Mouse (Mus musculus): Measurements from ENCODE around the gene Shq1. TPM values are rescaled to one million over a fixed set of nuclear protein-coding genes. Genes with fewer than 3 reads are reported as not detected.

The Shq1 gene
- polyA plus RNA-seq, 1 experiment from 2014 or later, result 10.6 TPM

- no peak overlapping the region for H3K27ac ChIP-seq (ENCODE audit: low read depth, low read length)
- peaks cover 15% of the 10 kb centered on the region for H3K4me1 ChIP-seq (ENCODE audit: control insufficient read depth, insufficient read depth, low read length)
- peak overlapping the region; percentile 53 for H3K4me3 ChIP-seq (ENCODE audit: low read depth, low read length)
- peaks cover 68% of the 10 kb centered on the region for H3K27me3 ChIP-seq (ENCODE audit: control insufficient read depth, insufficient read depth, low read length)
- peak overlapping the region; percentile 98 for H3K4me2 ChIP-seq
- no peaks in the 10 kb centered on the region for H3K36me3 ChIP-seq (ENCODE audit: control insufficient read depth, insufficient read depth, low read length)
- peak overlapping the region; percentile 66 for H3K9ac ChIP-seq (ENCODE audit: low read depth, low read length)
- WGBS (ENCODE audit: insufficient replicate concordance), result 1% methylated on average over 51 of the region's 51 CpGs
- peak; percentile 55 for ATAC-seq (replicated peaks; ENCODE audit: insufficient number of reproducible peaks, low FRiP score, low TSS enrichment)
- H3K9me3 ChIP-seq (replicated peaks; ENCODE audit: control insufficient read depth, low read length), result no peaks in the 10 kb centered on the region
Measured at GRCm38 (mm10) chr6:100562719-100563551, 108.0 kb downstream of the Shq1 start.

- H3K27me3 ChIP-seq (ENCODE audit: control insufficient read depth, insufficient read depth, low read length), result peaks cover 48% of the 10 kb centered on the region
- H3K9ac ChIP-seq (ENCODE audit: low read depth, low read length), result no peak overlapping the region
- no peaks in the 10 kb centered on the region for H3K9me3 ChIP-seq (replicated peaks; ENCODE audit: control insufficient read depth, low read length)
- H3K27ac ChIP-seq (ENCODE audit: low read depth, low read length), result no peak overlapping the region
- WGBS (ENCODE audit: insufficient replicate concordance), result 59% methylated on average over 8 of the region's 8 CpGs
- no peak for ATAC-seq (replicated peaks; ENCODE audit: insufficient number of reproducible peaks, low FRiP score, low TSS enrichment)
- peaks cover 3% of the 10 kb centered on the region for H3K4me1 ChIP-seq (ENCODE audit: control insufficient read depth, insufficient read depth, low read length)
- no peaks in the 10 kb centered on the region for H3K36me3 ChIP-seq (ENCODE audit: control insufficient read depth, insufficient read depth, low read length)
- H3K4me2 ChIP-seq, result no peak overlapping the region
- H3K4me3 ChIP-seq (ENCODE audit: low read depth, low read length), result no peak overlapping the region
Measured at GRCm38 (mm10) chr6:100558057-100558456, 112.9 kb downstream of the Shq1 start.

- Histone ChIP-seq H3K36me3 (ENCODE audit: control insufficient read depth, insufficient read depth, low read length) (no peaks in the 10 kb centered on the region), H3K27ac (ENCODE audit: low read depth, low read length) (no peak overlapping the region), H3K4me3 (ENCODE audit: low read depth, low read length) (no peak overlapping the region), H3K9me3 (replicated peaks; ENCODE audit: control insufficient read depth, low read length) (no peaks in the 10 kb centered on the region), H3K4me1 (ENCODE audit: control insufficient read depth, insufficient read depth, low read length) (0 out of 2 replicates have a peak, but pooled peaks cover 3% of the 10 kb centered on the region), H3K9ac (ENCODE audit: low read depth, low read length) (no peak overlapping the region), H3K27me3 (ENCODE audit: control insufficient read depth, insufficient read depth, low read length) (peaks cover 7% of the 10 kb centered on the region; the same call in 1 of the 2 replicates), H3K4me2 (no peak overlapping the region)
- WGBS (ENCODE audit: insufficient replicate concordance), result 77% methylated on average over 15 of the region's 15 CpGs
- ATAC-seq (replicated peaks; ENCODE audit: insufficient number of reproducible peaks, low FRiP score, low TSS enrichment), result no peak
Measured at GRCm38 (mm10) chr6:100542154-100542997, 128.6 kb downstream of the Shq1 start.

DNA sequence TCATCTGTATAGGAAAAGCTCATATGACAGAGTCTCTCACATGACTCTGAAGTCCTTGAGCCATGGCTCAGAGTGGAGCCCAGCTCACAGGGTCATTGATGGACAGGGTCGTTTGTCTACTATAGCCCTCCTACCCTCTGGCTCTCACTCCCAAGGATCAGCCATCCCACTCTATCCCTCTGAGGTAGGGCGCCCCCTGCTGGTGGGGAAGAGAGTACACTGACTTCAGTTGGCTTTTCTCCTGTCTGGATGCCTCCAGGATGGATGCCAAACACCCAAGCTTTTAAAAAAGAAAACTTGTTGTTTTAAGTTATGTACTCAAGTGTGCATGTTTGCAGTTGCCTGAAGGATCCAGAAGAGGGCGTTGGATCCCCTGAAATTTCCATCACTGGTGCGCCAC lies 131.3 kb downstream of the Shq1 start:
- H3K27ac ChIP-seq (ENCODE audit: low read depth, low read length), result no peak overlapping the region
- H3K4me1 ChIP-seq (ENCODE audit: control insufficient read depth, insufficient read depth, low read length), result 0 out of 2 replicates have a peak, but pooled peaks cover 3% of the 10 kb centered on the region

GRCm38 (mm10) chr6:100538570-100538969 lies 132.4 kb downstream of the Shq1 start:
- WGBS (ENCODE audit: insufficient replicate concordance), result 21% methylated on average over 7 of the region's 7 CpGs
- Histone ChIP-seq H3K4me1 (ENCODE audit: control insufficient read depth, insufficient read depth, low read length) (peaks cover 3% of the 10 kb centered on the region; the same call in 1 of the 2 replicates), H3K27ac (ENCODE audit: low read depth, low read length) (no peak overlapping the region), H3K36me3 (ENCODE audit: control insufficient read depth, insufficient read depth, low read length) (no peaks in the 10 kb centered on the region), H3K4me2 (no peak overlapping the region), H3K27me3 (ENCODE audit: control insufficient read depth, insufficient read depth, low read length) (peaks cover 7% of the 10 kb centered on the region; the same call in 1 of the 2 replicates), H3K9me3 (replicated peaks; ENCODE audit: control insufficient read depth, low read length) (no peaks in the 10 kb centered on the region), H3K9ac (ENCODE audit: low read depth, low read length) (no peak overlapping the region), H3K4me3 (ENCODE audit: low read depth, low read length) (no peak overlapping the region)
- ATAC-seq (replicated peaks; ENCODE audit: insufficient number of reproducible peaks, low FRiP score, low TSS enrichment), result 0 out of 2 replicates have a peak, but pooled peaks have one; percentile 61

More for the DNA sequence above, 131.3 kb downstream of the Shq1 start:
- Histone ChIP-seq H3K4me2 (no peak overlapping the region), H3K9ac (ENCODE audit: low read depth, low read length) (no peak overlapping the region), H3K9me3 (replicated peaks; ENCODE audit: control insufficient read depth, low read length) (no peaks in the 10 kb centered on the region), H3K4me3 (ENCODE audit: low read depth, low read length) (no peak overlapping the region), H3K27me3 (ENCODE audit: control insufficient read depth, insufficient read depth, low read length) (peaks cover 7% of the 10 kb centered on the region; the same call in 1 of the 2 replicates), H3K36me3 (ENCODE audit: control insufficient read depth, insufficient read depth, low read length) (no peaks in the 10 kb centered on the region)
- ATAC-seq (replicated peaks; ENCODE audit: insufficient number of reproducible peaks, low FRiP score, low TSS enrichment), result no peak
- WGBS (ENCODE audit: insufficient replicate concordance), result 41% methylated on average over 4 of the region's 4 CpGs

DNA sequence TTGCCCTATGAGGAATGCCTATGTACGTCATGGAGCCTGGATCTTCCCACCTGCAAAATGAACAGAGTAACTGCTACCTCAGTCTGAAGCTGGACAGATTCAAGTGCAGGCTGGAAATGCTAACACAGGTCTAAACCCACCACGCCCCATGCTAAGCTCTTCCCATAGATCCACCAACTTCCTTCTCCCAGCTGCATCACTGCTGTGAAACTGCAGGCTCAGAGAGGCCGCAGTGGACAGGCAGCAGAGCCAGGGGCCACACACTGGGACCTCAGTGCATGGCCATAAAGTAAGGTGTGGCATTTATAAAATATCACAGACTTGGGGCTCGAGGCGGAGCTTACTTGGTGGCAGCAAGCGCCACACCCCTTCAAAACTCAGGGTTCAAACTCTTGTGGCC lies 133.0 kb downstream of the Shq1 start:
- 85% methylated on average over 6 of the region's 6 CpGs for WGBS (ENCODE audit: insufficient replicate concordance)
- ATAC-seq (replicated peaks; ENCODE audit: insufficient number of reproducible peaks, low FRiP score, low TSS enrichment), result no peak
- no peak overlapping the region for H3K4me2 ChIP-seq

GRCm38 (mm10) chr6:100537042-100537441 lies 133.9 kb downstream of the Shq1 start:
- no peak overlapping the region for H3K4me2 ChIP-seq
- H3K27me3 ChIP-seq (ENCODE audit: control insufficient read depth, insufficient read depth, low read length), result peaks cover 7% of the 10 kb centered on the region; the same call in 1 of the 2 replicates
- no peak overlapping the region for H3K4me3 ChIP-seq (ENCODE audit: low read depth, low read length)
- H3K36me3 ChIP-seq (ENCODE audit: control insufficient read depth, insufficient read depth, low read length), result no peaks in the 10 kb centered on the region
- no peak overlapping the region for H3K9ac ChIP-seq (ENCODE audit: low read depth, low read length)
- H3K27ac ChIP-seq (ENCODE audit: low read depth, low read length), result no peak overlapping the region
- no peak for ATAC-seq (replicated peaks; ENCODE audit: insufficient number of reproducible peaks, low FRiP score, low TSS enrichment)
- 52% methylated on average over 5 of the region's 5 CpGs for WGBS (ENCODE audit: insufficient replicate concordance)
- H3K4me1 ChIP-seq (ENCODE audit: control insufficient read depth, insufficient read depth, low read length), result peaks cover 3% of the 10 kb centered on the region; the same call in 1 of the 2 replicates
- no peaks in the 10 kb centered on the region for H3K9me3 ChIP-seq (replicated peaks; ENCODE audit: control insufficient read depth, low read length)

More for the DNA sequence above, 133.0 kb downstream of the Shq1 start:
- H3K36me3 ChIP-seq (ENCODE audit: control insufficient read depth, insufficient read depth, low read length), result no peaks in the 10 kb centered on the region
- no peak overlapping the region for H3K27ac ChIP-seq (ENCODE audit: low read depth, low read length)
- H3K4me3 ChIP-seq (ENCODE audit: low read depth, low read length), result no peak overlapping the region
- H3K27me3 ChIP-seq (ENCODE audit: control insufficient read depth, insufficient read depth, low read length), result peaks cover 6% of the 10 kb centered on the region; the same call in 1 of the 2 replicates
- H3K9ac ChIP-seq (ENCODE audit: low read depth, low read length), result no peak overlapping the region
- no peaks in the 10 kb centered on the region for H3K9me3 ChIP-seq (replicated peaks; ENCODE audit: control insufficient read depth, low read length)
- H3K4me1 ChIP-seq (ENCODE audit: control insufficient read depth, insufficient read depth, low read length), result peaks cover 3% of the 10 kb centered on the region; the same call in 1 of the 2 replicates

GRCm38 (mm10) chr6:100533364-100533763 lies 137.6 kb downstream of the Shq1 start:
- peaks cover 9% of the 10 kb centered on the region for H3K4me1 ChIP-seq (ENCODE audit: control insufficient read depth, insufficient read depth, low read length)
- 35% methylated on average over 7 of the region's 7 CpGs for WGBS (ENCODE audit: insufficient replicate concordance)
- no peak overlapping the region for H3K4me3 ChIP-seq (ENCODE audit: low read depth, low read length)
- no peaks in the 10 kb centered on the region for H3K36me3 ChIP-seq (ENCODE audit: control insufficient read depth, insufficient read depth, low read length)
- no peak overlapping the region for H3K4me2 ChIP-seq
- H3K9ac ChIP-seq (ENCODE audit: low read depth, low read length), result no peak overlapping the region
- H3K9me3 ChIP-seq (replicated peaks; ENCODE audit: control insufficient read depth, low read length), result no peaks in the 10 kb centered on the region
- H3K27me3 ChIP-seq (ENCODE audit: control insufficient read depth, insufficient read depth, low read length), result peaks cover 5% of the 10 kb centered on the region; the same call in 1 of the 2 replicates
- ATAC-seq (replicated peaks; ENCODE audit: insufficient number of reproducible peaks, low FRiP score, low TSS enrichment), result no peak
- no peak overlapping the region for H3K27ac ChIP-seq (ENCODE audit: low read depth, low read length)

All from heart, embryonic 11.5 days (tissue).